Mouse (Mus musculus) intestine, embryonic 15.5 days (tissue): Measurements from ENCODE around the gene Ifna12. TPM values are rescaled to one million over a fixed set of nuclear protein-coding genes. Genes with fewer than 3 reads are reported as not detected.
A peak's percentile ranks its signal among the peaks of the same experiment; 100 is the strongest.
"Not testable (repeated sequence)": the region's sequence is repeated elsewhere in the genome, so short reads cannot be mapped to it uniquely, and the experiment has no call there.

ENCODE experiments used
- ATAC-seq: fragments of 200-750 bp; cut with Nextera tagmentation; 2 replicates; pipeline ENCODE4 v1.8.0; 2017; ENCODE audit warnings: moderate TSS enrichment, moderate library complexity
- H3K27ac ChIP-seq: fragments of 300-500 bp; sonication (generic); 2 replicates; pipeline ENCODE4 v1.5.1; 2015; ENCODE audit warnings: mild to moderate bottlenecking, inconsistent platforms
- H3K27me3 ChIP-seq: fragments of 300-500 bp; sonication (generic); replicated peaks from 2 replicates; pipeline ENCODE4 v1.6.1; 2015; ENCODE audit warnings: inconsistent platforms
- H3K36me3 ChIP-seq: fragments of 300-500 bp; sonication (generic); 2 replicates; pipeline ENCODE4 v1.6.1; 2015; ENCODE audit warnings: inconsistent platforms
- H3K4me1 ChIP-seq: fragments of 300-500 bp; sonication (generic); replicated peaks from 2 replicates; pipeline ENCODE4 v1.6.1; 2015; ENCODE audit warnings: inconsistent platforms
- H3K4me2 ChIP-seq: fragments of 300-500 bp; sonication (generic); replicated peaks from 2 replicates; pipeline ENCODE4 v1.6.1; 2015; ENCODE audit warnings: mild to moderate bottlenecking, inconsistent platforms
- H3K4me3 ChIP-seq: fragments of 300-500 bp; sonication (generic); replicated peaks from 2 replicates; pipeline ENCODE4 v1.5.1; 2015; ENCODE audit warnings: inconsistent platforms
- H3K9ac ChIP-seq: fragments of 300-500 bp; sonication (generic); 2 replicates; pipeline ENCODE4 v1.6.1; 2015; ENCODE audit warnings: inconsistent platforms
- H3K9me3 ChIP-seq: fragments of 300-500 bp; sonication (generic); 2 replicates; pipeline ENCODE4 v1.6.1; 2016; ENCODE audit warnings: inconsistent platforms
- WGBS: fragments of 180-500 bp; shearing (Covaris S2); methylation state at CpG from one replicate; pipeline ENCODE4 v1.1.7; 2015; 5-methylcytosine and 5-hydroxymethylcytosine counted together
- polyA plus RNA-seq: library from polyadenylated mRNA; unstranded; fragments of >200 nt; fragmentation: Nextera tagmentation; extraction: Ambion mirVana; gene quantifications from 2 replicates; pipeline ENCODE4 v1.2.1, GENCODE M21; 2015

Gene Ifna12
- polyA plus RNA-seq, result not detected in 2 replicates

DNA sequence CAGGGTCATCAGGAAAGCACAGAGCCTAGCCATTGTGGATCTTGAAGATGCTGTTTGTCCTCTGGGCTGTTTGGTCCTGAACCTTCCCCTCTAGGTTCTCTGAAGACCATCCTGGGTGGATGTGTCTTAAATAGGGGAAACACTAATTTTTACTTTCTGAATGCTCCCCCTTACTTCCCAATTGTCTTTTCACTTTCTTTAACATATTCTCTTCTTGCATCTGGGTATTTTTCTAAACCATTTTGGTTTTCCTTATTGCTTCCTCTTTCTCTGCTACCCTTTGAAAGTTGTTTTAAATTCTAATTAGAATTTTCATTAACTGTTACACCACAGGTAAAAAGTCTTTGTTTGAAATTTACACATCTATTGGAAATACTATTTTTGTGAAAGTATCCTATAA, at the start of gene Ifna12:
Gene Ifna12, minus strand, starts transcription at position 101 of the 400 bp plus-strand sequence.
- Histone ChIP-seq H3K9me3 (no peaks in the 10 kb centered on the region), H3K36me3 (no peaks in the 10 kb centered on the region), H3K9ac (no peak within 1 kb of the TSS), H3K4me1 (no peaks in the 10 kb centered on the region), H3K27ac (no peak within 1 kb of the TSS), H3K4me2 (no peak within 1 kb of the TSS), H3K4me3 (no peak within 1 kb of the TSS), H3K27me3 (no peaks in the 10 kb centered on the region)
- ATAC-seq, result no peak

DNA sequence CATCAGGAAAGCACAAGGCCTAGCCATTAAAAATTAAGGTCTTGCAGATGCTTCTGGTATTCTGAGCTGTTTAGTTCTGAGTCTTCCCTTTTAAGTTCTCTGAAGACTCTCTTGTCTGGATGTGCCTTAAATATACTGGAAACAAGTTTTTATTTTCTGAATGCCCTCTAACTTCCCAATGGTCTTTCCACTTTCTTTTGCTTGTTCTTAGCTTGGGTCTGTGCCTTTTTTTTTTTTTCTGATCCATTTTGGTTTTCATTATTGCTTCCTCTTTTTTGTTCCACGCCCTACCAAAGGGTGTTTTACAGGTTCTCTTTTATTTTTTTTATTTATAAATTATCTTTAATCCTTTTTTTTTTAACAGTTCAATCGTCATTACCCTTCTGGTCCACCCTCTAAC, 41.2 kb upstream of the Ifna12 start, which contains the start of gene Ifna13:
Gene Ifna13, minus strand, starts transcription at position 101 of the 400 bp plus-strand sequence.
- 59% methylated on average over 2 of the region's 2 CpGs for WGBS

DNA sequence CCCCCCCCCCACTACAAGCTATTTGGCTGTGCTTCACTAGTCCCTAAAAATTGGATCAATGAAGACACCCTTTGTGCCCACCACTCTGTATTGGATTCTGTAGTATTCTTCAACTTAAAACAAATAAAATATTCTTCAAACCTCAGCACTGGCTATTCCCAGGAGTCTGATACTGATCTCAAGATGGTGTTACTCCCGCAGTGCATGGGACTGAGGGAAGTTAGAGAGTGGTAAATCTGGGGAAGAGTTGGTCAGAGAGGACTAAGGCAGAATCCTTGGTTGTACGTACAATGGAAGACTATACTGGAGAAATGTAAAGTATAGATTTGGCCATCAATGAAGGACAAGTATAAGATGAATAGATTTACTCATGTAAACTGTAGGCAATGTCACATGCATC, 39.4 kb upstream of the Ifna12 start:
- no peaks in the 10 kb centered on the region for H3K9me3 ChIP-seq
- 28% methylated on average over 2 of the region's 2 CpGs for WGBS
- no peak overlapping the region for H3K4me2 ChIP-seq
- no peaks in the 10 kb centered on the region for H3K36me3 ChIP-seq
- no peak overlapping the region for H3K27ac ChIP-seq
- H3K27me3 ChIP-seq, result no peaks in the 10 kb centered on the region
- no peaks in the 10 kb centered on the region for H3K4me1 ChIP-seq
- H3K9ac ChIP-seq, result no peak overlapping the region
- ATAC-seq, result no peak
- H3K4me3 ChIP-seq, result no peak overlapping the region

More for the DNA sequence above, 41.2 kb upstream of the Ifna12 start, which contains the start of gene Ifna13:
- Histone ChIP-seq H3K27ac (no peak within 1 kb of the TSS), H3K9me3 (no peaks in the 10 kb centered on the region), H3K9ac (no peak within 1 kb of the TSS), H3K27me3 (no peaks in the 10 kb centered on the region), H3K4me1 (no peaks in the 10 kb centered on the region), H3K36me3 (no peaks in the 10 kb centered on the region), H3K4me2 (no peak within 1 kb of the TSS), H3K4me3 (no peak within 1 kb of the TSS)
- no peak for ATAC-seq

DNA sequence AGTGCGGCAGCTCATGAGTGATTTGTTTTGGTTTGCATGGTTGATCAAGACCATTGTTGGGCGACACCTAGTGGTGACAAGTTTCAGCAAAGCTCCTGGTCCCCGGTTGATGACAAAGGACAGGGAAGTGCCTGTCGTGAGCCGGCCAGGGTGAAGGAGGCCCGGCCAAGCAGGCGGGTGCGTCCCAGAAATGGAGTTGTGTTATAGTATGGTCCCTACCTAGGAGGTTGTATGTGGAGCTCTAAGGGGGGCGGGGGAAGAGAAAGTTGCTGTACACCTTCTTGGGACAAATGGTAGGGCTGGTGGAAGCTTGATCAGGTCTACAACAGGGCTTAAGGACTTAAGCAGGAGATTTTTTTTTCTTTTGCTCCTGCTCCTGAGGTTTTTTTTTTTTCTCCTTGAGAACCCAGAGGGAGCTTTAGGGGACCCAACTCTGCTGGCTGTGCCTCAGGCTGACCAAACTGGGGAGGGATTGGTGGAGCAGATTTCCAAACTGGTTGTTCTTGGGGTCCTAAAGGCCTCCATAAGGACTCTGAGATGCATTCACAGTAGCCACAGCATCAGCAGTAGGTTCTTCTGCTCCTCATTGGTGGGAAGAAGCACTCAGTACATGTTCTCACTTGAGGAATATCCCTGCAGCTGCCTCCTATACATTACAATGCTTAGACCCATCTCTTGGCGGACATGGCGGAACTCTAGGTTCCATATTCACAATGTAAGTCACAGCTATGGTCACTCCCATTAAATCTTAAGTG, 38.1 kb upstream of the Ifna12 start:
- no peaks in the 10 kb centered on the region for H3K27me3 ChIP-seq
- H3K9ac ChIP-seq, result no peak overlapping the region
- H3K27ac ChIP-seq, result no peak overlapping the region
- peak; percentile 91 for ATAC-seq
- no peaks in the 10 kb centered on the region for H3K36me3 ChIP-seq
- H3K4me3 ChIP-seq, result peak overlapping the region; percentile 33
- H3K4me1 ChIP-seq, result no peaks in the 10 kb centered on the region
- WGBS, result 18% methylated on average over 11 of the region's 11 CpGs
- H3K9me3 ChIP-seq, result no peaks in the 10 kb centered on the region
- H3K4me2 ChIP-seq, result peak overlapping the region; percentile 55

DNA sequence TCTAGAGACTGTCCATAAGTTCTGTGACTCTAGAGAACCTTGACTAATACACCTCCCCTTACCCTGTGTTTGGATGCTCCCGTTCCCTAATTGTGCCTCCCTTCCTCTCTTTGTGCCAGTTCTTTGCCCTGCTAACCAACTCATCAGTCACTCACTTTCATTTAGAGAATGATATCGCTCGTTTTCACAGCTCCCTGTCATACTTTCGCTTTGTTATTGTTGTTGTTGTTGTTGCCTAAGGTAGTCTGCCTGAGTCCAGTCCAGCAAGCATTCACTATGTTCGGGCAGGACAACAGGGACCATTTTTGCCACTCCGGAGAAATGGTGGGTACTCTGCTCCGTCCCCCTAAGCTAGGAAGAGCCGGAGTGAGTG, 37.5 kb upstream of the Ifna12 start:
- peak overlapping the region; percentile 33 for H3K4me3 ChIP-seq
- peak overlapping the region; percentile 34; the same call in 1 of the 2 replicates for H3K9ac ChIP-seq
- H3K9me3 ChIP-seq, result no peaks in the 10 kb centered on the region
- no peaks in the 10 kb centered on the region for H3K4me1 ChIP-seq
- H3K36me3 ChIP-seq, result no peaks in the 10 kb centered on the region
- H3K4me2 ChIP-seq, result peak overlapping the region; percentile 55
- no peak for ATAC-seq
- H3K27ac ChIP-seq, result no peak overlapping the region
- H3K27me3 ChIP-seq, result no peaks in the 10 kb centered on the region
- WGBS, result 63% methylated on average over 8 of the region's 8 CpGs

DNA sequence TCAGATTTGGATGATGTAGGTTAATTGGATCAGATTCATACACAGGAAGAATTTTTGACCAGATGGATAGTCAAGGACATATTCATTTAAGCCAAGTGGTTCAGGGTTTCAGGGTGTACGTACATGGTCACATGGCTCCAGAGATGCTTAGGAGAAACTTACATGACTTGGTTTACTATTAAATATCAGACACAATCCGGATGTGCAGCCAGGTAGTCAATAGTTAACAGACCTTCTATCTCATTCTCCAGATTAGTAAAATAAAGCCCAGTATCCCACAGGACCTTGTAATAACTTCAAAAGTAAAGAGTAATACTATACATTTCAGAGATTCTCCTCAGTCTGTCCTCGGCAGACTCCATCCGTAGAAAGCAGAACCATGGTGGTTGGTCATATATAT, 31.1 kb upstream of the Ifna12 start, which contains the start of gene C87499:
Gene C87499, minus strand, starts transcription at position 101 of the 400 bp plus-strand sequence.
- H3K9ac ChIP-seq, result no peak within 1 kb of the TSS
- WGBS, result 87% methylated on average over 4 of the region's 4 CpGs
- no peak within 1 kb of the TSS for H3K4me3 ChIP-seq
- no peaks in the 10 kb centered on the region for H3K9me3 ChIP-seq
- H3K27ac ChIP-seq, result no peak within 1 kb of the TSS
- ATAC-seq, result no peak
- no peaks in the 10 kb centered on the region for H3K4me1 ChIP-seq
- H3K36me3 ChIP-seq, result no peaks in the 10 kb centered on the region
- H3K4me2 ChIP-seq, result no peak within 1 kb of the TSS
- no peaks in the 10 kb centered on the region for H3K27me3 ChIP-seq

DNA sequence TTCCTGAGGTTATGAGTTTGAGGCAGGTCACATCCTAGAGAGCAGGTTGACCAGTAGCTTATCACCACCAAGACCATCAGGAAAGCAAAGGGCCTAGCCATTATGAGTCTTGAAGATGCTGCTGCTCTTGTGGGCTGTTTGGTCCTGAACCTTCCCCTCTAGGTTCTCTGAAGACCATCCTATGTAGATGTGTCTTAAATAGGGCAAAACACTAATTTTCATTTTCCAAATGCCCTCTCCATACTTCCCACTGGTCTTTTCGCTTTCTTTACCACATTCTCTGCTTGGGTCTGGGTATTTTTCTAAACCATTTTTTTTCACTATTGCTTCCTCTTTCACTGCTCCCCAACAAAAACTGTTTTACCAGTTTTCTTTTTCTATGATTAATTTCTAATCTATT, 10.9 kb downstream of the Ifna12 start, which contains the start of gene Ifna9:
Gene Ifna9, minus strand, starts transcription at position 101 of the 400 bp plus-strand sequence.
- no peak within 1 kb of the TSS for H3K4me2 ChIP-seq
- 77% methylated on average over 1 of the region's 1 CpGs for WGBS
- H3K9ac ChIP-seq, result no peak within 1 kb of the TSS
- H3K27me3 ChIP-seq, result no peaks in the 10 kb centered on the region
- no peaks in the 10 kb centered on the region for H3K9me3 ChIP-seq
- no peaks in the 10 kb centered on the region for H3K36me3 ChIP-seq
- H3K4me1 ChIP-seq, result no peaks in the 10 kb centered on the region
- no peak within 1 kb of the TSS for H3K27ac ChIP-seq
- H3K4me3 ChIP-seq, result no peak within 1 kb of the TSS
- no peak for ATAC-seq

DNA sequence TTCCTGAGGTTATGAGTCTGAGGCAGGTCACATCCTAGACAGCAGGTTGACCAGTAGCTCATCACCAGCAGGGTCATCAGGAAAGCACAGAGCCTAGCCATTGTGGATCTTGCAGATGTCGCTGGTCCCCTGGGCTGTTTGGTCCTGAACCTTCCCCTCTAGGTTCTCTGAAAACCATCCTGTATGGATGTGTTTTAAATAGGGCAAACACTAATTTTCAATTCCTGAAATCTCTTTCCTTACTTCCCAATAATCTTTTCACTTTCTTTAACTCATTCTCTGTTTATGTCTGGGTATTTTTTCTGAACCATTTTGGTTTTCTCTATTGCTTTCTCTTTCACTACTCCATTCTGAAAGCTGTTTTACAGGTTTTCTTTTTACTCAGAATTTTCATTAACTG, 31.5 kb downstream of the Ifna12 start, which contains the start of gene Ifna14:
Gene Ifna14, minus strand, starts transcription at position 101 of the 400 bp plus-strand sequence.
- no peak within 1 kb of the TSS for H3K9ac ChIP-seq
- no peak within 1 kb of the TSS for H3K4me3 ChIP-seq
- WGBS, result 57% methylated on average over 1 of the region's 1 CpGs
- no peaks in the 10 kb centered on the region for H3K4me1 ChIP-seq
- no peaks in the 10 kb centered on the region for H3K36me3 ChIP-seq
- no peak within 1 kb of the TSS for H3K4me2 ChIP-seq
- H3K27ac ChIP-seq, result no peak within 1 kb of the TSS
- no peak for ATAC-seq
- no peaks in the 10 kb centered on the region for H3K27me3 ChIP-seq
- H3K9me3 ChIP-seq, result no peaks in the 10 kb centered on the region

DNA sequence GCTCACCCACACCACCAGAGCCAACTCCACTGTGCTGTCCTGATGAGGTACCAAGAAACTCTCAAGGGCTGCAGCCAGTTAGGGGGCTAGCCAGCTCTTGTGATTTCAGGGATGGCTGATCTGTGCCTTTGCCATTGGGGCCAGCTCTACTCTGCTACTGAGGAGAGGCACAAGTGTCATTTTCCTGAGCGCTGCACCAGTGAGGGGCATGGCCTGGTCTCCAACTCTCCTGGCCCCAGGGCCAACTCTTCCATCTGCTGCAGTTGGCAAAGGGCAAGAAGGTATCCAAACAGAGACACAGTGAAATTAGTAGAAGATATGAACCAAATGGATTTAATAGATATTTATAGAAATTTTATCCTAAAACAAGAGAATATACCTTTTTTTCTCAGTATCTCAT, 41.4 kb downstream of the Ifna12 start:
- Histone ChIP-seq H3K4me3 (no peak overlapping the region), H3K4me1 (no peaks in the 10 kb centered on the region), H3K27ac (no peak overlapping the region), H3K4me2 (no peak overlapping the region), H3K9ac (no peak overlapping the region), H3K9me3 (no peaks in the 10 kb centered on the region), H3K36me3 (no peaks in the 10 kb centered on the region), H3K27me3 (no peaks in the 10 kb centered on the region)
- ATAC-seq, result no peak
- 97% methylated on average over 1 of the region's 1 CpGs for WGBS

DNA sequence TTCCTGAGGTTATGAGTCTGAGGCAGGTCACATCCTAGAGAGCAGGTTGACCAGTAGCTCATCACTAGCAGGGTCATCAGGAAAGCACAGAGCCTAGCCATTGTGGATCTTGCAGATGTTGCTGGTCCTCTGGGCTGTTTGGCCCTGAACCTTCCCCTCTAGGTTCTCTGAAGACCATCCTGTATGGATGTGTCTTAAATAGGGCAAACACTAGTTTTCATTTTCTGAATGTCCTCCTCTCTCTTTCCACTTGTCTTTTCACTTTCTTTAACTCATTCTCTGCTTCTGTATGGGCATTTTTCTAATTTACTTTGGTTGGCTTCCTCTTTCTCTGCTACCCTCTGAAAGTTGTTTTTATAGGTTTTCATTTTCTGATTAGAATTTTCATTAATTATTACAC, 45.0 kb downstream of the Ifna12 start, which contains the start of gene Ifna15:
Gene Ifna15, minus strand, starts transcription at position 101 of the 400 bp plus-strand sequence.
- not testable (repeated sequence) for H3K4me2 ChIP-seq, H3K27me3 ChIP-seq, H3K4me1 ChIP-seq, H3K27ac ChIP-seq, H3K9me3 ChIP-seq, H3K9ac ChIP-seq, H3K36me3 ChIP-seq, ATAC-seq, H3K4me3 ChIP-seq

Other genes with a start within 250 kb of the Ifna12 start
- gene Hacd4, start 164.4 kb downstream of the Ifna12 start, polyA plus RNA-seq, result 12.2 and 12.7 TPM in 2 replicates
- gene Ifnb1, start 80.6 kb downstream of the Ifna12 start, polyA plus RNA-seq, result not detected in 2 replicates
- gene Ifna15, start 45.1 kb downstream of the Ifna12 start, polyA plus RNA-seq, result not detected in 2 replicates
- not detected in 2 replicates for gene Ifna14, start 31.6 kb downstream of the Ifna12 start, polyA plus RNA-seq
- gene Ifna9, start 11.0 kb downstream of the Ifna12 start, polyA plus RNA-seq, result not detected in 2 replicates
- gene C87499, start 31.0 kb upstream of the Ifna12 start, polyA plus RNA-seq, result not detected in 2 replicates
- gene Ifna13, start 41.1 kb upstream of the Ifna12 start, polyA plus RNA-seq, result not detected in 2 replicates
- gene Ifna16, start 73.5 kb upstream of the Ifna12 start, polyA plus RNA-seq, result not detected in 2 replicates
- gene Ifna2, start 80.5 kb upstream of the Ifna12 start, polyA plus RNA-seq, result not detected in 2 replicates
- gene Ifnab, start 88.0 kb upstream of the Ifna12 start, polyA plus RNA-seq, result not detected in 2 replicates
- 0.80 and 0.97 TPM in 2 replicates for gene Gm26566, start 118.4 kb upstream of the Ifna12 start, polyA plus RNA-seq
- gene Klhl9, start 119.1 kb upstream of the Ifna12 start, polyA plus RNA-seq, result 75.3 and 89.4 TPM in 2 replicates
- gene Gm13271, start 151.5 kb upstream of the Ifna12 start, polyA plus RNA-seq, result not detected in 2 replicates
- gene Gm13283, start 156.7 kb upstream of the Ifna12 start, polyA plus RNA-seq, result 0.39 and 0.80 TPM in 2 replicates
- 0.63 TPM in 1 of 2 replicates, not detected in the other for gene Gm13290, start 170.5 kb upstream of the Ifna12 start, polyA plus RNA-seq
- gene Gm13289, start 173.5 kb upstream of the Ifna12 start, polyA plus RNA-seq, result not detected in 2 replicates
- gene Gm13272, start 176.5 kb upstream of the Ifna12 start, polyA plus RNA-seq, result not detected in 2 replicates
- not detected in 2 replicates for gene Ifnz, start 178.8 kb upstream of the Ifna12 start, polyA plus RNA-seq
- gene Gm13276, start 182.3 kb upstream of the Ifna12 start, polyA plus RNA-seq, result 0.38 TPM in 1 of 2 replicates, not detected in the other
- gene Gm13277, start 185.3 kb upstream of the Ifna12 start, polyA plus RNA-seq, result not detected in 2 replicates
- not detected in 2 replicates for gene Gm13278, start 188.2 kb upstream of the Ifna12 start, polyA plus RNA-seq
- gene Gm13275, start 191.1 kb upstream of the Ifna12 start, polyA plus RNA-seq, result not detected in 2 replicates
- gene Gm13279, start 194.0 kb upstream of the Ifna12 start, polyA plus RNA-seq, result not detected in 2 replicates
- gene Gm13285, start 196.3 kb upstream of the Ifna12 start, polyA plus RNA-seq, result 1.1 TPM in 2 replicates
- gene Gm13287, start 199.9 kb upstream of the Ifna12 start, polyA plus RNA-seq, result not detected in 2 replicates
- 0.08 TPM in 1 of 2 replicates, not detected in the other for gene Gm13288, start 202.2 kb upstream of the Ifna12 start, polyA plus RNA-seq
- gene Ifna7, start 212.9 kb upstream of the Ifna12 start, polyA plus RNA-seq, result not detected in 2 replicates
- gene Ifna11, start 216.6 kb upstream of the Ifna12 start, polyA plus RNA-seq, result not detected in 2 replicates
- gene Ifna6, start 224.0 kb upstream of the Ifna12 start, polyA plus RNA-seq, result not detected in 2 replicates
- gene Ifna5, start 232.1 kb upstream of the Ifna12 start, polyA plus RNA-seq, result not detected in 2 replicates
- not detected in 2 replicates for gene Ifna4, start 238.5 kb upstream of the Ifna12 start, polyA plus RNA-seq
- gene Ifna1, start 246.7 kb upstream of the Ifna12 start, polyA plus RNA-seq, result not detected in 2 replicates